In genomic region chr6:31414303-31414702, GRCm38 (mm10) we compare ENCODE assay signal across 18 mouse cellular contexts.
"Had no signal": no experiment of that assay in that cellular context is flagged by ENCODE, and none has a peak within 500 bp of the region (broad histone marks: within the 10 kb centered on the region; RNA-seq: fewer than 3 reads in every experiment).

No protein-coding gene starts in this region.

- H3K36me3 ChIP-seq: midbrain, embryonic 12.5 days; neural tube, embryonic 13.5 days; neural tube, embryonic 15.5 days had no signal

- H3K4me3 ChIP-seq: midbrain, embryonic 10.5 days; midbrain, embryonic 12.5 days; myocyte; neural tube, embryonic 13.5 days; neural tube, embryonic 15.5 days had no signal

- H3K9me3 ChIP-seq: midbrain, embryonic 10.5 days; midbrain, embryonic 12.5 days; neural tube, embryonic 13.5 days; neural tube, embryonic 15.5 days had no signal

- ATAC-seq: midbrain, embryonic 16.5 days had no signal

- H3K9ac ChIP-seq: lung, embryonic 14.5 days; midbrain, embryonic 12.5 days; neural tube, embryonic 13.5 days; neural tube, embryonic 15.5 days had no signal

- H3K4me2 ChIP-seq: lung, embryonic 14.5 days; midbrain, embryonic 12.5 days; neural tube, embryonic 13.5 days; neural tube, embryonic 15.5 days had no signal

- DNase-seq: lung, adult 18-20 months; lung, embryonic 14.5 days; lung, postnatal 4 days; midbrain, embryonic 14.5 days; retina, postnatal 1 day; right cerebral cortex, adult 18-20 months; right cerebral cortex, postnatal 25 days; right cerebral cortex, postnatal 4 days; spleen, adult 18-20 months; thymus, adult 18-20 months; thymus, postnatal 14 days; thymus, postnatal 36 days had no signal

- H3K27ac ChIP-seq: midbrain, embryonic 10.5 days; midbrain, embryonic 12.5 days; neural tube, embryonic 13.5 days; neural tube, embryonic 15.5 days had no signal

- H3K27me3 ChIP-seq: midbrain, embryonic 12.5 days; neural tube, embryonic 13.5 days; neural tube, embryonic 15.5 days had no signal
